Mouse (Mus musculus) adrenal gland, postnatal 4 days (tissue): Measurements from ENCODE around the gene Ttc7b. TPM values are rescaled to one million over a fixed set of nuclear protein-coding genes. Genes with fewer than 3 reads are reported as not detected.

Experiments used
- DNase-seq, 2 experiments: peaks; one replicate each; pipeline ENCODE4 v3.0.0; 2021 to 2022; ENCODE audit warnings: low spot score in 2 of 2, mixed read lengths in 2 of 2
- total RNA-seq, 2 experiments: library from RNA; stranded (reverse); gene quantifications; 2 replicates each; pipeline ENCODE4 v1.2.3; 2021

Gene Ttc7b
- total RNA-seq, 2 experiments from 2014 or later: 77.2 to 81.2 TPM

DNA sequence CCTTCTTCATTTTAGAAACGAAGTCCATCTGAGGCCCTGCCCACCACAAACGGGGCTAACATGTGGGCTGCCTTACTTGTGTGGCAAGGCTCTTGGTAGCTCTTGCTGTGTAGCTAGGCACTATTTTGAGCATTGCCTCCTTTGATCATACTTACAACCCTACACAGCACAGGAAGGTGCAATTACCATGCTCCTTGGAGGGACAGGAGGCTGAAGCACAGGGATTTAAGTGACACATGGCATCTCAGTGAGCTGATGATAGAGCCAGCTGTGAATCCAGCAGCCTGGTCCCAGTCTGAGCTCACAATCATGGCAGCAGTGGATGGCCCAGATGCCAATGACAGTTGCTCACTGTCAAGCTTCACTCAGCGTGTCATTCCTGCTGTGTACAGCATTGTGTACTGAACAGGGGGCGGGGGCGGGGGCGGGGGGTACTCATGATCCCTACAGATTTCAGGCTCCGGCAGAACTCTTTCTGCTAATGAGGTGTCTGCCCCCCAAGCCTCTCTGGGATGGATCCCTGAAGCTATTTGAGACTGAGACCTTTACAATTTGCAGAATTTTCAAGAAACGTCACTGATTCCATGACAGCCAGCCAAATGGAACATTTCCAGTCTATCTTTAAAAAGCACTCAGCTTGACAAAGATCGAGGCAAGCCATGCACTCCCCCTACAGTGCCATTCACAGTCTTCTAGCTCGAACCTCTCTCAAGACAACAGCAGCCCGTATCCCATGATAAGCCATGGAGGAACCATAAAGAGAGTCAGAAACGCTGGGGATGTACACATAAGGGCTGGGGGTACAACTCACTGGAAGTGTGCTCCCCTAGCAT, 130.5 kb downstream of the Ttc7b start:
- DNase-seq: no peak

DNA sequence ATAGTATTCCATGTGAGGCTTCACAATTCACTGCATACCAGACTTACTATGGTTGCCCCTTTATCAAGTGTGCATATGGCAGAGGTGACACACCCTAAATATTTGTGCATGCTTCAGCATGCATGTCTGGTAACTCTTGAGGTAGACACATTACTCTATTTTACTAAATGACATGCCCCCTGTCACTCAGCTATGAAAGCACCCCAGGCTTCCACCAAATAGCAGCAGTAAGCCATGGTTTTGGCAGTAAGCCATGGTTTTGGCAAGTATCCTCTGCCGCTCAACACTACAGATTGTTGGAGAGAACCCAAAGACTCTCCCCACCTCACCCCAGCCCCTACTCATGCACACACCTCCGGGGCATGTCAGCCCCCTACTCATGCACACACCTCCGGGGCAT, 134.4 kb downstream of the Ttc7b start:
- no peak for DNase-seq

DNA sequence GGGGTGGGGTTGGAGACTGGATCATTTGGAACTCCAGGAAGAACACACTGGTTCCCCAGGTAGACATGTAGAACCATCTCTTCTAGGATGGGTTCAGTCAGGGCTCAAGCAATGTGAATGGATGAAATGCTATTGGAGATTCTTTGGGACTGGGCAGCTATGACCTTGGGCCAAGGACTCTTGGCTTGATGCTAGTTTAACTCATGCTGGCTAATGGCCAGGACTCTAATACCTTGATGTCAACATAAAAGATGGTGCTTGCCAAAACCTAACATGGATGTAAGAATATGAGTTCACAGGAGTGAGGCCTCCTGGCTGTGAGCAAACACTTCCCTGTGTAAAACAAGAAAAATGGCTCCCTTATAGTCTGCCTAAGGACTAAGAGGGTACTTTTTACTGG, 138.1 kb downstream of the Ttc7b start:
- no peak for DNase-seq

DNA sequence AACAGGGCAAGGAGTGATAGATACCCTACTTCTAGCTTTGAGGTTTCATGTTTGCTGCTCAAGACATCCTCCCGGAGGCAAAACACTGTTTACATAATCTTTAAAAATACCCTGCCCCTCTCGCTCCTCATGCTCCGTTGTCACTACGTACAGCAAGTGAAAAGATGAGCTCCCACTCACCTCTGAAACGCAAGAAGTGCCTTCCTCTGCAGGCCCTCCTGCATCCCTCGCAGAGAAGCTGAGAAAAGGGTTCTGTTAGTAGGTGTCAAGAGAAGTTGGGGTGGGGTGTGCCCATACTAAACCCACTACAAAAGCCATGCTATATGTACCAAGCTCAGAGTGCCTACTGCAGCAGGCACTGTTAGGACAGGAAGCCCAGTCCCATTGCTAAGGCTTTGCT, 138.7 kb downstream of the Ttc7b start:
- DNase-seq: no peak

DNA sequence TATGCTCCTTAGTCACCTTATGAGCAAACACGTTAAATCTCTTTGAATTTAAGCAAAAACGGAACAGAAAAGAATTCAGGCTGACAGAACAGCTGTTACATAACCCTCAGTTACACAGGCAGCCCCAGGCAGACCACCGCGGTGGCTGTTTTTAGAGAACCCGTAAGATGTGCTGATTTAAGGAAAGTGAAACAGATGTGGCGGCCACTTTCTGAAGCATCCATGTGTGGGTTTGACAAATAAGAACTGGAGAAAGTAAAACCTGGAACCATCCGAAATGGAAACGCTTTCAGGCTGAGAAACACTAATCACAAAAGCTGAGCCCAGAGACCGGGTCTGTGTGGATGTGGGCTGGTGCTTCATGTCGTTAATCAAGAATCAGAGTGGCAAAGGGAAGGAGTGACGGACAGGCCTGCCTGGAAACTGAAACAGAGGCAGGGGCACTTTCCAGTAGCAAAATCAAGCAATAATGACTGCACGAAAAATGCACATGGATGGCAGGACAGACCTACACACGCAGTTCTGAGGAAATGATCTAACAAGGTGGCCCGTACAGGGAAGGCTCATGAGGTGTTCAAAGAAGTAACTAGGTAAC, 139.8 kb downstream of the Ttc7b start:
- DNase-seq: no peak

DNA sequence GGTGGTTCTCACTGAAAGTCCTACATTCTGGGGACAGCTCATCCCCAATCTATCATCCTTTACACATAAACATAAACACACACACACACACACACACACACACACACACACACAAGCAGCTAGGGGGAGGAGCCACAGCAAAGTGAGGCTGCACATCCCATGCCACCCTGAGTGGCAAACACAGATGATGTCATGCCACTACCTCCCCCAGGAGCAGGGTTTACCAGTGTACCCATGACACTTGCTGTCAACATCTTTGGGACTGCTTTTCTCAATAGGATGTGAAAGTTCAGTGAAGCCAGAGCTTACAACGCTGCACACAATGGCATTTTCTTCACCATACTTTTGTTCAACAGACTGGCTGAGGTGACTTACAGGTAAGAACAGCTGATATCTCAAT, 140.8 kb downstream of the Ttc7b start:
- no peak for DNase-seq

DNA sequence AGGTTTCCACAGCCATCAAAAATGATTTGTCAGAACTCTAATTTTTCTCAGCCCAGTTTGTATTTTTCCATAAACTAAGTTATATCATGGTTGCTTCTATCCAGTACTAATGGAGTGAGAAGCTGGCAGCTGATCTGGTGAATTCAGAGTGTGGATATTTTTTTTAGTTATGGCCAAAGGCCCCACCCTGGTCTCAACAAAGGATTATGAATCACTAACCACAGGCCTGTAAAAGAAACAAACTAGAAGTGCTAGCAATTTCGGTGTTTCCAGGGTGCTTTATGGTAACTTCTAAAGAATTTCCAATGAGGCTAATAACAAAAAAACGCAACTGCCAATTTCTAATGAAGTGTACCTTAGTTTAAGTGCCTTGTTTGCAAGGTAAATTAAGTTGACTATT, 142.4 kb downstream of the Ttc7b start:
- DNase-seq: no peak

DNA sequence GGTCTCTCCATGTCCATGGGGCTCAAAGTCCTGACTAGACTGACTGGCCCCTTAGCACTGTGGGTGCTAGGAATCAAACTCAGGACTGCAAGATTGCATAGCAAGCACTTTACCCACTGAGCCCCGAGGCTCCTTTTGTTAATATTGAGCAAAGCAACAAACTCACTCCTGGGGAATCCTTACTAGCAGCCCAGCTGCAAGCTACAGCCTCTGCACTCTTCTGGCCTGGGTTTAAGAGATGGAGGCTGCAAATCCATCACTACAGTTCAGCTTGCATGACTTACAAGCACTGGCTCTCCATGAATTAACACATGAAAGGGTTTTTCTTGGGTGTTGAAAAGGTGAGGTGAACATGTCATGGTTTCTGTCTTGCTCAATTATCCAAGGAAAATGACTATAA, 142.8 kb downstream of the Ttc7b start:
- DNase-seq: no peak

DNA sequence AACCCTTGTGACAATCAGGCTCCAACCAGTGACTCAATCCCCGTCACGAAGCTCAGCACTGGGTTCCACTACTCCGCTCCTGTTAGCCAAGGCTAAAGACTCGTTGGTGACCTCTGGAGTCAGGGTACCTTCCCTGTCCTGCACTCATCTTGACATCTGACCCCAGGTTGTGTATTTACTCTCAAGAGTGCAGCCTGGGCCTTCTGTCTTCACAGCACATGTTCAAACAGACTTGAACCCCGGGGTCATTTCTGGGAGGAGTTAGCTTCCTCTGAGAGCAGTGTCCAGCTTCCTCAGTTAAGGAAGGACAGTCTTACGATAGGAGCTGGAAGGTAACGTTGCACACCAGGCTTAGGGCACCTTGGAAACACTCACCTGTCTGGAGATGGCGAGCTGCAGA, 144.8 kb downstream of the Ttc7b start:
- no peak for DNase-seq

DNA sequence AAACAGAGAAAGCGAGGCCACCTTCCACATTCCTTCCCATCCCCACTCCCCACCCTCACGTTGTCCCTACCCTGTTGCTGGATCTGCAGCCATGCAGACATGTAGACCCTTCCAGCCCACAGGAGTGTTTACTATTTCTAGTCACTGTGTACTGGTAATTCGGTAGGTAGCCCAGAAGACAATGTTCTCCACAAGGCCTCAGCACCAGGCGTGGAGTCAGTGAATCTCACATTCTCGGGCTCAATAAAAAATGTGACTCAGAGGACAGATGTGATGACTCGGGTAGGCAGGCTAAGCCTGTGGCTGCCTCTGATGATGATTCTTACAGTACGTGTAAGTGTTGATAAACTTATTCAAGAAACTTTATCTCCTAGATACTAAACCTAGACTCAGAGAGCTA, 147.8 kb downstream of the Ttc7b start:
- DNase-seq: no peak

DNA sequence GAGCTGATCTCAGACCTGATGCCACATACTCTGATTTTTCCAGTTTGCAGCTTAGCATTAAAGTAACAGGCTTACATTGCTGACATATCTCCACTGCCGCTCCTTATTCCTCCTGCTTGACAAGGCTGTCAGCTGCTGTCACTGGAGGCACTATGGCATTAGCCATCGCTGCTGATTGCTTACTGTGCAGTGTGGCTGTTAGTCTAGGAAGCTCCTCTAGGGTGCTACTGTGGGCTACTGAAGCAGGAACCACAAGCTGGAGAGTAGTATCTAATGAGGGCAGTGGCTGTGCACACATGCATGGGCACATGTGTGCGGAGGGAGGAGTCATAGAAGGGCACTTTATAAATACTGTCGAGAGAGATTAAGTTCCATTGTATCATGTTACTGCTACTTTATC, 148.6 kb downstream of the Ttc7b start:
- DNase-seq: no peak

DNA sequence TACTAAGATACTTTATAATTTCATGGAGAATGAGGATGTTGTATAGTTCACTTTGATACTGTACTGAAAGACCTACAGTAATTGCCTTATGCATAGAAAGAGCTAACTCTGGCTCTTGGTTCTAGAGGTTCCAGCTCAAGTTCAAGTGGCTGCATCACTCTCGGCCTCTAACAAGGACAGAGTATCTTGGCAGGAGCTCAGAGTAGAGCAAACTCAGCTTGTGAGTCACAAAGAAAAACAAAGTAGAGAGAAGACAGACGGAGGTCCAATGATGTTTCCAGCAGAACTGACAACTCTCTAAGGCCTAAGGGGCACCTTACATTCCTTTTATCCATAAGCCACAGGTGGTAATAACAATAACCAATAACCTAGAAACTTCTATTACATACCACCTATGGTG, 150.8 kb downstream of the Ttc7b start:
- DNase-seq: no peak

DNA sequence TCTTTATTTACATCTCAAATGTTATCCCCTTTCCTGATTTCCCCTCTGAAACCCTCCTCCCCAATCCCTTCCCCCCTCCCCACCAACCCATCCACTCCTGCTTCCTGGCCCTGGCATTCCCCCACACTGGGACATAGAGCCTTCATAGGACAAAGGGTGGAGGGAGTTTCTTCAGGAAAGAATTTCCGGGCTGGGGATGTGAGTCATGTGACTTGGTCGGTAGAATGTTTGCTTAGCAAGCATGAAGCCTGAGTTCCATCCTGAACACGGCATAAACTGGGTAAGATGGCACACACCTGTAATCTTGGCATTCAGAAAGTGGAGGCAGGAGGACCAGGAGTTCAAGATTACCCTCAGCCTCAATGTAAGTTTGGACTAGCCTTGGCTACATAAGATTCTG, 151.4 kb downstream of the Ttc7b start:
- DNase-seq: no peak

DNA sequence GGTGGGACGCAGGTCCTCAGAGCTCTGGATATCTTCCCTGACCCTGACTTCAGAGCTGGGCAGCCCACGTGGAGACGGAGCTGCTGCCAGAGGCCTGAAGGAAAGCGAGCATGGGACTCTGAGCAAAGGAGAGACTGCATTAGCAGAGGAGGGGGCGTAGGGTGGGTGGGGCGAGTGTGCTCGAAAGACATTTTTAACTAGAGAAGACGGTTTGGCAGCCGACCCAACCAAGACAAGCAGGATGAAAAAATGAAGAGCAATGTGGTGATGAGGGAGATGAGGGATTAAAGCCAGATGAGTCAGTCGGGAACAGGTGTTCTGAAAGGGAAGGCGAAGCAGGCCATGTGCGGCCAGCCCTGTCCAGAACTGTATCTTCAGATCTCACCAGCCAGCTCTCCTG, 159.3 kb downstream of the Ttc7b start:
- no peak for DNase-seq

DNA sequence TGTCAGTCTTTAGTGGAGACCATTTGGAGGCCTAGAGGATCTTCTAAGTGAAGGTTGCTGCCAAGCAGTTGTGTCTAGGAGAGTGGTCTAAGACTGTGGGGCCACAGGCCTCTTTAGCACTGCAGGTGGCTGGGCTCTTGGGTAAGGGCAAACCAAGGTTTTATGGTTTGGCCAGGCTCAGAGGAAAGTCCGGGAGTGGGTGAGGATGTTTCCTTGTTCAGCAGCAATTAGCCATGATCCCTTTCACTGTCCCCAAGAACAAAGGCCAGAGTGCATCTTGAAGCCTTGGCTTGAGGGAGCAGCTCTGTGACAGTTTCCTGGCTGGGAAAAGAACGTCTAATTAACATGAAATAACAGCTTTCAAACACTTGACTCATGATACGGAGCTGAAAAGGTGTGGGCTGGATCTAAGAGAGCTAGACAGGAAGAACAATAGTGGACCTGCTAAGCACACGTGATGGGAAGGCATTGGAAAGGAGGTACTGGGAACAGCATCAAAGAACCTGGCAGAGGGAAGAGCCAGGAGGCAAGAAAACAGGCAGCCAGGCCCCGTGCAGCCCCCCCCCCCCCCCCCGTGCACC, 162.5 kb downstream of the Ttc7b start:
- DNase-seq: no peak

DNA sequence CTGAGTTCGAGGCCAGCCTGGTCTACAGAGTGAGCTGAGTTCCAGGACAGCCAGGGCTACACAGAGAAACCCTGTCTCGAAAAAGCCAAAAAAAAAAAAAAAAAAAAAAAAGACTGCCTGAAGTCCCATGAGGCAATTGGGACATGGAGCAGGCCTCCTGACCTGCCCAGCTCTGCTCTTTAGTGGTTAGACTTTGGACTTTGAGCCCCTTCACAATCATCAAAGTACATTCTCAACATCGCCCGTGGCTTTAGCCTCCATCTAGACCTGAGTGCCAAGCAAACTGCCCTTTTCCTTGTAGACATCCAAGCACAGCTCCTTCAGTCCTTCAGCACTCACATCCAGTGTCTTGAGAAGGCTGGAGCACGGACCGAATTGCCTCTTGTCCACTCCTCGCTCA, 164.2 kb downstream of the Ttc7b start:
- DNase-seq: no peak

DNA sequence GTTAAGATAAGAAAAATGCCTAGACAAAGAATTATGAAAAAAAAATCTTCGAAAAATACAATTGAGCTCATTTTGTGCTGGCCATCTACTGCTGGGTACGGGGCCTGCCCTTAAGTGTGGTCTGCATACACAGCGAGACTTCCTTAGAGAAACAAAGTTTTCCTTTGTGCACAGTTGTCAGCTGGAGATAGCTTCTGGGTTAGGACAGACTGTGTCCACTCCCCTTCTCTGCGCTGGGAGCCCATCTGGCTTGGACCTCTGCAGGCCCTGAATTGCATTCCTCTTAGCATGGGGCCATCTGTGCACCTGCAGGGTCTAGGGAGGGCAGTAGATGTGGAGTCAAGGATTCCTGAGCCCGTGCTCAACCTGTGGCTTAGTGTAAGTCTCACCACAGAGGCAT, 165.1 kb downstream of the Ttc7b start:
- no peak for DNase-seq

DNA sequence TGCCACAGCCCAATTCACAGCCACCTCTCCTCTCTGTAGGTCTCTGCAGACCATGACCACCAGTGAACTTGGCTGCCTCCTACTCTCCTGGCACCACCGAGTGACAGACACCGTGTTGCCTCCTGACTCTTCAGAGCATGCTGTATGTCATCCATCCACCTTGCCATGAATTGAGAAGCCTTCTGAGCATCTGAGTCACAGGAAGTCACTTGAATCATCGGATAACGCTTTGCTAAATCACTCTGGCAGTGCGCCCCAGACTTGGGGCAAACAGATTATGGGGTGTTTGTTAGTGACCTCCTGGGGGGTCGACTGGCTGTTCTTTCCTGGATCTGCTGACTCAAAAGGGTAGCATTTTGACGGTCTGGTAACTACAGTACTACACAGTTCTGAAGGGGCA, 166.7 kb downstream of the Ttc7b start:
- DNase-seq: no peak

DNA sequence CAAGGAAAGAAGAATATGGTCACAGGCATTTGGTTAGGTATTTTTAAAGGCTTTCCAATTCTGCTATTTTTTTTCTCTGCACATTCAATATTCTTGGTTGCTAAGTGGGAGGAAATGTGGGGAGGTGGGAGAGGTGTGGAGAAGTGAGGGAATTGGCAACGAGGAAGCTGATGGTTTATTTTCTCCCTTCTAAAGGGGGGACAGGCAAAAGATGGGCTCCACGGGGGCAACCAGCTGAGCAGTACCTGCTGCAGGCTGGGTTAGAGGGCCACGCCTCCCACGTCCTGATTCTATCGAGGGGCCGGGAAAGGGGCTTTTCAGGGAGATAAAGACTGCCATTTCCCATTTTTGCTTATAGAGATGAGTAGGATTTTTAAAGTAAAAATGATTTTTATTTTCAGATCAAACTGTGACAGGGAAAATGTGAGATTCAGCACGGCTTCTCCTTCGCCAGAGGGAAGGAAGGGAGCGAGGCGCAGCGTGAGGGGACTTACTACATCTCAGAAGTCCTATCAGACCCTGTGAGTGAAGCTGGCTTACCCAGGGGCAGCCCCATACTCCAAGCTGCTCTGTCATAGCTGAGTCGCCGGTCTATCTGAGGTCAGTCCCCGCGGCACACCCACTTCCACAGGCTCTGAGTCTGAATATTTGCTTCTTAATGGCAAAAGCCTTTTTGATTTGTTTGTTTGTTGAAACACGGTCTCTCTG, 167.4 kb downstream of the Ttc7b start:
- DNase-seq: no peak

DNA sequence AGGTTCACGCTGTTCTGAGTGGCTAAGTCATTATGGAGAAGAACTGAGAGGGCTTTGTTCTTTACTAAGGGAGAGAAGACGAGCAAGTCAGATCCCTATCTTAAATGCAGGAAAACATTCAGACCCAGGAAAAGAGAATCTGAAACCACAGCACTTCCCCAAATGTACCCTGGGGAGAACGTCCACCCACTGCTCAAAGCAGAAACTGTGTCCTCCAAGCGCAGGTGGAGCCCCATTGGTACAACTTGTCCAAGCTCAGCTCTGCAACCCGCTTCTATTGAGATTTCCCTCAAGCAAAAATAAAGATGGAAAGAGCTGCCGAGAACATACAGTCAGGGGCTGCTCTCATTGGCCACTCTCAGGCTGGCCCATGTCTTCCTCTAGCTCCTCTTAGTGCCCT, 168.5 kb downstream of the Ttc7b start:
- no peak for DNase-seq

DNA sequence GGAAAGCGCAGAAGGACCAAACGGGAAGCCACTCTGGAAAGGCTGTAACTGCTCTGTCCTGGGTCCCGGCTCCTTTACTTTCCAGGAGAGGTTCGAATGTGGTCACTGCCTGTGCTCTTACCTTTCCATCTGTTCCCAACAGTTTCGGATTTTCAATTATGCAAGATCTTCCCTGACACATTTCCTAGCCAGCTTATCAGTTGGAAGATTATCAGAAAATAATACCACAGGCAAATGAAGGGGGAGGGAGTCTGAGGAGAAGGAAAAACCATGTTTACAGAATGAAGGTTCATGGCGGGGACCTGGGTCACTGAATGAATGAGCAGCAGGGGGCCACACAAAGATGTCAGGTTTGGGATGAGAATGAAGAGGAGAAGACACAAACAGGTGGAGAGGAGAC, 177.1 kb downstream of the Ttc7b start:
- DNase-seq: no peak

DNA sequence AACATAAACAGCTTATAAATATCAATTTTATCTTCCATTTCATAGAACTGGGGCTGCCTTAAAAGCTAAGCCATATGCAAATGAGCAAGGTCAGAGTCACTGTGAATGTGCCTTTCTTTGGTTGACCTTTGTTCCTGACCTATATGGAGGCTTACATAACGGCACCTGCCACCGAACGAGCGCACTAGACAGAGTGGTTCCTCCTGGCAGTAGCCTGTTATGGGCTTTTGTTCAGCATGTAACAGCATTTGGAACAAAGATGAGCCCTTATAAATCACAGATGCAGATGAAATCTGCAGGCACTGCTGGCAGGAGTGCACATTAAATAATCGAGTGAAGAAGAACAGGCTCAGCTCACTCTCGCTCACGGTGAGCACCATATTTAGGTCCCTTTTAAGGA, 179.0 kb downstream of the Ttc7b start:
- no peak for DNase-seq
